Comparison of ENCODE assay signal across 12 mouse cellular contexts in the genomic region with DNA sequence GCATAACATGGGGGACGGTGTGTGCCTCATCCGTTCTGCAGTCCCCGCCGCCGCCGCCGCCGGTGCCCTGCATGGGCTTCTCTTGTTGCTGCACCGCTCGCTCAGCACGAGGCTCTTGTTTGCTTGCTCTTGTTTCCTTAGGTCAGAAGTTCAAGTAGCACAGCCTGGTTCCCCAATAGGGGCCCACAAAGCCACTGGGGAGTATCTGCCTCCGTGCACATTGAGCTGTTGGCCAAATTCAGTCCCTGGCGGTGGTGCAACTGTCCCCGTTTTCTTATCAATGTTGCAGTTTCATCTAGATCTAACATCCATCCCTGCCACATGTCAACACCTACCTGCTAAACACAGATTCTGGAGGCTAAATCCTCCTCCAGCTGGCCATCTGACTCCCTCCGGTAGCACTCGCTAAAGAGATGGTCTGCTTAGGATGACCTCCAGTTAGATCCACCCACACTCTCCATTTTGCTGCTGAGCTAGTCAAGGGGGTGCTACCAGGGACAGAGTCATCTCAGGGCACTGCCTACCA. TPM values are rescaled to one million over a fixed set of nuclear protein-coding genes. Genes with fewer than 3 reads are reported as not detected.
A peak's percentile ranks its signal among the peaks of the same experiment; 100 is the strongest.
DNase-seq lines count a peak whose midpoint lies in the region; ATAC-seq lines count a peak whose summit lies in the region.
"Had no signal": no experiment of that assay in that cellular context is flagged by ENCODE, and none has a peak within 500 bp of the region (broad histone marks: within the 10 kb centered on the region; RNA-seq: fewer than 3 reads in every experiment).

No protein-coding gene starts in this region.

- intact Hi-C loops in gastrocnemius, postnatal 36 days (cut with DNase I), result no loop called here

- 0 out of 2 replicates have a peak, but pooled peaks cover 3% of the 10 kb centered on the region for H3K9me3 ChIP-seq in heart, embryonic 12.5 days (replicated peaks)
- no peaks in the 10 kb centered on the region for H3K9me3 ChIP-seq in liver, embryonic 15.5 days (replicated peaks)

- DNase-seq in heart, adult 18-20 months, result no peak
- DNase-seq in thymus, postnatal 4 days, result peak; percentile 69
- DNase-seq in thymus, postnatal 10 days (ENCODE audit: low spot score in 2 of 2), result no peak
- no peak for DNase-seq in gastrocnemius, adult 18-20 months (ENCODE audit: low spot score)
- no peak for DNase-seq in layer of hippocampus, adult 18-20 months (ENCODE audit: low spot score in 2 of 2)
- no peak for DNase-seq in gastrocnemius, postnatal 36 days
- DNase-seq: adrenal gland, postnatal 14 days; heart, postnatal 4 days; lung, adult 2 months had no signal

- H3K4me3 ChIP-seq in heart, embryonic 12.5 days, result no peak overlapping the region
- no peak overlapping the region for H3K4me3 ChIP-seq in liver, embryonic 15.5 days (replicated peaks)

- 56% methylated on average over 16 of the region's 16 CpGs for WGBS in heart, embryonic 12.5 days
- WGBS in liver, embryonic 15.5 days (ENCODE audit: insufficient replicate concordance), result 24% methylated on average over 16 of the region's 16 CpGs

- no peak for ATAC-seq in heart, embryonic 12.5 days (ENCODE audit: insufficient number of reproducible peaks, low FRiP score)
- peak; percentile 59 for ATAC-seq in liver, embryonic 15.5 days (ENCODE audit: insufficient read depth)
- ATAC-seq: forebrain, embryonic 14.5 days had no signal

- no peaks in the 10 kb centered on the region for H3K36me3 ChIP-seq in heart, embryonic 12.5 days
- H3K36me3 ChIP-seq in liver, embryonic 15.5 days (replicated peaks), result no peaks in the 10 kb centered on the region

- no peak overlapping the region for H3K27ac ChIP-seq in heart, embryonic 12.5 days (ENCODE audit: poor library complexity, severe bottlenecking)
- H3K27ac ChIP-seq in liver, embryonic 15.5 days (replicated peaks), result peak overlapping the region; percentile 55

- H3K9ac ChIP-seq in heart, embryonic 12.5 days, result 0 out of 2 replicates have a peak overlapping the region, but pooled peaks have one; percentile 16
- no peak overlapping the region for H3K9ac ChIP-seq in liver, embryonic 15.5 days

- no peak overlapping the region for H3K4me2 ChIP-seq in heart, embryonic 12.5 days
- H3K4me2 ChIP-seq in liver, embryonic 15.5 days, result peak overlapping the region; percentile 44

- no peaks in the 10 kb centered on the region for H3K27me3 ChIP-seq in heart, embryonic 12.5 days (replicated peaks)
- peaks cover 28% of the 10 kb centered on the region for H3K27me3 ChIP-seq in liver, embryonic 15.5 days

- H3K4me1 ChIP-seq in heart, embryonic 12.5 days (replicated peaks), result peaks cover 38% of the 10 kb centered on the region
- H3K4me1 ChIP-seq in liver, embryonic 15.5 days (replicated peaks), result peaks cover 41% of the 10 kb centered on the region

RNA-seq across cellular contexts. Expression of a gene that starts 37.7 kb away (rescaled TPM):
- polyA plus RNA-seq in heart, embryonic 12.5 days (2016; fragmentation: Nextera tagmentation; extraction: Ambion mirVana), result 50.9 and 52.3 TPM in 2 replicates
- total RNA-seq in heart, adult 18-20 months (2021), result 10 to 100 TPM; 26.7 to 34.9 TPM
- polyA plus RNA-seq in liver, embryonic 15.5 days (2015; fragmentation: Nextera tagmentation; extraction: Ambion mirVana), result 12.3 and 13.7 TPM in 2 replicates
- total RNA-seq in gastrocnemius, adult 18-20 months (2021), result 10 to 100 TPM; 23.4 to 26.3 TPM
- total RNA-seq in layer of hippocampus, adult 18-20 months (2021), result 10 to 100 TPM; 24.4 to 29.3 TPM
- total RNA-seq in gastrocnemius, postnatal 36 days (2021), result 10 to 100 TPM; 26.0 to 26.4 TPM
